Mouse (Mus musculus): ENCODE measurements around the gene Igf1r.

DNA sequence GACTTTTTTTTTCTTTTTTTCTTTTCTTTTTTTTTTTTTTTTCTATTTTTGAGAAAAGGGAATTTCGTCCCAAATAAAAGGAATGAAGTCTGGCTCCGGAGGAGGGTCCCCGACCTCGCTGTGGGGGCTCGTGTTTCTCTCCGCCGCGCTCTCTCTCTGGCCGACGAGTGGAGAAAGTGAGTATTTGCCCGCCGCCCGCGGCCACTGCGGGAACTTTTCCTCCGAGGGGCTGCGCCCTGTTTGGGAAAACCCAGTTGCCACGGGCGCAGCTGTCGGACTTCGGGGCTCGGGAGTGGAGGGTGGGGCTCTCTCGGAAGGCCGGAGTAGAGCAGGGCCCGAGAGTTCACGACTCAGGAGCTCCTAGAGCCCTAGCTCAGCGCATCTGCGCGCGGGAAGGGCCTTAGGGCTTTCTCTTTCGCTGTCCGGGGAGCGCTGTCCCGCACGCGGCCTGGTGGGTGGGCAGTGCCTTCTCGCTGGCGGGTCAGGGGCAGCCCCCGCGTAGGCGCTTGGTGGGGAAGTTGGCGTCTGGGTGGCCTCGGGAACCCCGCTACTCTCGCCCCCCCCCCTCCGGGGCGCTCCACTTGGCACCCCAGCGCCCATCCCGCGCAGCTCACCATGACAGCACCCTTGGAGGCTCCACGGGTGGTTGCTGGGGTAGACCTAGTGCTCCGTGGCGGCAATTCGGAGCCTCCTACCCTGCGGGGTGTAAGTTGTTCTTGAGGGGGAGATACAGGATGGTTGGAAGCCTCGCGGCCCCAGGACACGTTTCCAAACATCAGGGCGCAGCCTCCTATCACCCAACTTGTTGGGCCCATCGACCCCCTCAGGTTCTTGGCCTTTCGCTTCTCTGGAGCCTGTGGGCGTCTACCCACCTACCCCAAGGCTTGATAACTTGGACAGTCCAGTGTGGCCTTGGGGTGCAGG lies at the start of gene Igf1r:
- no peak for TF ChIP-seq CTCF (IDR thresholded peaks at IDR 0.05; ENCODE audit: extremely low read depth, insufficient read depth, low read length)
- TF ChIP-seq POLR2A (IDR thresholded peaks at IDR 0.05; ENCODE audit: extremely low read depth, insufficient read depth, low read length): no peak

All from cortical plate, adult 2 months (tissue).